Mouse (Mus musculus): ENCODE measurements around the gene Oxa1l. TPM values are rescaled to one million over a fixed set of nuclear protein-coding genes. Genes with fewer than 3 reads are reported as not detected.

Gene Oxa1l
- 73.2 and 120 TPM in 2 replicates for polyA plus RNA-seq (2012; rRNA removed)

DNA sequence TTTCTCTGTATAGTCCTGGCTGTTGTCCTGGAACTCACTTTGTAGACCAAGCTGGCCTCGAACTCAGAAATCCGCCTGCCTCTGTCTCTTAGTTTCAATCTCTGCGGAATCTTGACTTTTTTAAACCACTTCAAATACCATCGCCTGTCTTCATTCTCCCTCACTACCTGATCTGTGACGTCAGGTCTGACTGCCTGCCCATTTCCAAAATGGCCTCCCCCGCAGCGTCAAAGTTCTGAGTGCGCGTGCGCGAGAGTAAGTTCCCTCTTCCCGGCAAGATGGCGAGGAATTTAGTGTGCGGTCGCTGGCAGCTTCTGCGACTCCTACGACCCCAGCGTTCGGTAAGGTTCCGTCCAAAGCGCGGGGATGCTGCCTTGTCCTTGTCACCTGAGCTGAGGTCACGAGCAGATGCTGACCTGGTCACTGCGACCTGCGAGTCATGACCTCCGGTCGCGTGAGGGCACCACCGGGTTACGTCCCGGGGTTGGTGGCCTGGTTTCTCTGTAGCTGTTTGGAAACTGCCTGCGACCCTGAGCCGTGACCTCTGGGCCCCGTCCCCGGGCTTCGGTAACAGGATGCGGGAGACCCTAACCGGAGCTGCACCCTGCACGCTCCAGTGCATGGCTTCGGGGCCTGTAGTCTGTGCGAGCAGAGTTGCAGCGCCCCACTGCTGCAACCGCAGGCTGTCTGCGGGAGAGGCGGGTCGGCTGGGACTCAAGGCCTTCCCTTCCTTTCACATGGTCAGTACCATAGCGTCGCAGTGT lies at the start of gene Oxa1l:
Gene Oxa1l, plus strand, starts transcription at position 258 of the 764 bp plus-strand sequence.
- WGBS = under 1% methylated on average over 48 of the region's 48 CpGs
- no peaks in the 10 kb centered on the region for H3K27me3 ChIP-seq (ENCODE audit: control insufficient read depth, insufficient read depth, low read length)
- H3K36me3 ChIP-seq (ENCODE audit: control insufficient read depth, insufficient read depth, low read length) = peaks cover 7% of the 10 kb centered on the region
- no peak for TF ChIP-seq CTCF (IDR thresholded peaks at IDR 0.05; ENCODE audit: extremely low read depth, insufficient read length, insufficient replicate concordance, low read depth, low read length)
- peak; percentile 59; the same call in 1 of the 2 replicates for TF ChIP-seq POLR2A (IDR thresholded peaks at IDR 0.05; ENCODE audit: low read depth, low read length)
- H3K4me3 ChIP-seq (ENCODE audit: low read depth, low read length) = peak within 1 kb of the TSS; percentile 92
- peaks cover 2% of the 10 kb centered on the region; the same call in 1 of the 2 replicates for H3K4me1 ChIP-seq (ENCODE audit: control insufficient read depth, insufficient read depth, insufficient read length, low read length)
- peak within 1 kb of the TSS; percentile 92 for H3K27ac ChIP-seq (ENCODE audit: insufficient read depth, low read depth, low read length)

DNA sequence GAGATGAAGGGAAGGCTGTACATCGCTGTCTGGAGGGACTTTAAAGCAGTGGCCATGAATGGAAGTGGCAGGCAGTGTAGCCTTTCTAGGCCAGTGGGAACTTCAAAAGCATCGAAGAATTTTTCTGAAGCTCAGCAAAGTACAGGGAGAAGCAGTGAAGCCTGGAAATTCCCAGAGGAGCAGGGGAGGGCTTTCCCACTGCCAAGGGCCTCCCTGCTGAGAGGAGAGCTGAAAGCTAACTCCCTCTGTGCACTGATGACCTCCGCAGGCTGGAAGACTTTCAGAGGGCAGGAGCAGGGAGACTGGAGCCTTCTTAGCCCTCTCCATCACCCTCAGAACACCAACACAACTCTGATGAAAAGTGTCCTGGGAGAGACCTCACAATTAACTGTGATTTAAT lies 48.9 kb upstream of the Oxa1l start:
- H3K27me3 ChIP-seq (ENCODE audit: control insufficient read depth, insufficient read depth, low read length) = no peaks in the 10 kb centered on the region; the same call in 1 of the 2 replicates
- H3K4me3 ChIP-seq (ENCODE audit: low read depth, low read length) = no peak overlapping the region
- H3K4me1 ChIP-seq (ENCODE audit: control insufficient read depth, insufficient read depth, insufficient read length, low read length) = no peaks in the 10 kb centered on the region
- TF ChIP-seq CTCF (IDR thresholded peaks at IDR 0.05; ENCODE audit: extremely low read depth, insufficient read length, insufficient replicate concordance, low read depth, low read length) (no peak), POLR2A (IDR thresholded peaks at IDR 0.05; ENCODE audit: low read depth, low read length) (no peak)
- 49% methylated on average over 3 of the region's 3 CpGs for WGBS
- no peak overlapping the region for H3K27ac ChIP-seq (ENCODE audit: insufficient read depth, low read depth, low read length)
- H3K36me3 ChIP-seq (ENCODE audit: control insufficient read depth, insufficient read depth, low read length) = no peaks in the 10 kb centered on the region

DNA sequence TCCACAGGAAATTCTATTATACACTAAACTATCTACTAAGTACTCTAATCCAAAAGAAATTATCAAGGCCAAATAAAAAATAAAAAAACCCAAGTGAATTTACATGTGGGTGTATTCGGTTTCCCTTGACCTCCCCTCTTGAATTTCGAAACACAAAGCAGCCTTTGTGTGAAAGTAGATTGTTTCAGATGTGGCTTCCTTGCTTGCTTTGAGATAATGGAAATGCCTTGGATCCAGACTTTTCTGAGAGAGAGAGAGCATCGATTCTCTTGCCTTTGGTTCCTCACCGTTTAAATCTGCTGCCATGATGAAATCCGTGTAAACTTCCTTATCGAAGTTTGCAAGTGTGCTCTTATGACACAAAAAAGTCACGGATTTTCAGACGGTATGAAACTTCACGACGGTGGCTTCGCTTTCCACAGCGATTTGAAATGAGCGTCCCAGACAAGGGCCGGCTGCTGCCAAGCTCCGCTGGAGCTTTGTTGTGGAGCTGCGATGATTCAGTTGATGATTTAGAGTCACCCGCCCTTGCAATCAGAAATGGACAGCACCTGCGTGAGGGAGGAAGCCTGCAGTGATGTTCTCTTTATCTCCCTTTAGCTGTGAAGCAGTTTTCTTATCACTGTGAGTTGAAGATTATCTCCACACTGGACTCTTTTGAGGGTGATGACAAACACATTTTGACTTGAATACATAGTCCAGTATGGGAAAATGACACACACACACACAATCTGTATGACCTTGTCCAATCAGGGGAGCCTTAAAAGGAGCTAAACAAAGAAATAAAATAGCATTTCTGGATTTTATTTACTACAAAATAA lies 38.9 kb upstream of the Oxa1l start:
- Histone ChIP-seq H3K27ac (ENCODE audit: insufficient read depth, low read depth, low read length) (no peak overlapping the region), H3K27me3 (ENCODE audit: control insufficient read depth, insufficient read depth, low read length) (no peaks in the 10 kb centered on the region), H3K36me3 (ENCODE audit: control insufficient read depth, insufficient read depth, low read length) (no peaks in the 10 kb centered on the region), H3K4me1 (ENCODE audit: control insufficient read depth, insufficient read depth, insufficient read length, low read length) (no peaks in the 10 kb centered on the region), H3K4me3 (ENCODE audit: low read depth, low read length) (no peak overlapping the region)
- no peak for TF ChIP-seq POLR2A (IDR thresholded peaks at IDR 0.05; ENCODE audit: low read depth, low read length)
- no peak for TF ChIP-seq CTCF (IDR thresholded peaks at IDR 0.05; ENCODE audit: extremely low read depth, insufficient read length, insufficient replicate concordance, low read depth, low read length)
- 63% methylated on average over 18 of the region's 18 CpGs for WGBS

DNA sequence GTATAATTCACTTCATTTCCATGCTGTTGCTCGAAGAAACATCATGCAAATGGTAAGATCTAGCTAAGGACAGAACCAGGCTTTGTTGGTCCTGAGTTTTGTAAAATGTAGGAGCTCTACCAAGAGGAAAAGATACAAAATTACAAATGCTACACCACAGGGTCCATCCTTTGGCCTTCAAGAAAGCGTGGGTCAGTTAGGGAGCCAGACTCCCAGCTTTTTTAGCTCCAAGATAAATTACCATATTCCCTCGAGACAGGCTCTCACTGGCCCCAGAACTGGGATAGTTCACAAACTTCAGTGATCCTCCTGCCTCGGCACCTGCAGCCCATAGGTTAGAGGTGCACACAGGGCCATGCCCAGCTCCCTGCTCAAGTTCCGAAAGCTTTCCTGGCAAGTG lies 36.1 kb upstream of the Oxa1l start:
- no peaks in the 10 kb centered on the region for H3K27me3 ChIP-seq (ENCODE audit: control insufficient read depth, insufficient read depth, low read length)
- no peaks in the 10 kb centered on the region for H3K4me1 ChIP-seq (ENCODE audit: control insufficient read depth, insufficient read depth, insufficient read length, low read length)
- TF ChIP-seq POLR2A (IDR thresholded peaks at IDR 0.05; ENCODE audit: low read depth, low read length) (no peak), CTCF (IDR thresholded peaks at IDR 0.05; ENCODE audit: extremely low read depth, insufficient read length, insufficient replicate concordance, low read depth, low read length) (no peak)
- no peaks in the 10 kb centered on the region for H3K36me3 ChIP-seq (ENCODE audit: control insufficient read depth, insufficient read depth, low read length)
- WGBS = 84% methylated on average over 5 of the region's 5 CpGs
- no peak overlapping the region for H3K27ac ChIP-seq (ENCODE audit: insufficient read depth, low read depth, low read length)
- no peak overlapping the region for H3K4me3 ChIP-seq (ENCODE audit: low read depth, low read length)

DNA sequence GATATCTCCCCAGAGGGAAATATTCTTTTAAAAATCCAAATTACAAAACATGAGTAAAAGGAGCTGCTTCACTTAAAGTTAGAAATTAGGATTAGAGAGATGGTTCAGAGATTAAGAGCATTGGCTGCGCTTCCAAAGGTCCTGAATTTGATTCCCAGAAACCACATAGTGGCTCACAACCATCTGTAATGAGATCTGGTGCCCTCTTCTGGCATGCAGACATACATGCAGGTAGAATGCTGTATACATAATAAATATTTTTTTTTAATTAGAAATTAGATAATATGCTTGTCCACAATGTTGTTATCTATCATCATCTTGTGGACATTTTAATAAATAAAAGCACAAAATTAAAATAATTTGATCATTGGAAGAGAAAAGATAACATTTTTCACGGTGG lies 32.1 kb upstream of the Oxa1l start:
- Histone ChIP-seq H3K4me1 (ENCODE audit: control insufficient read depth, insufficient read depth, insufficient read length, low read length) (no peaks in the 10 kb centered on the region), H3K27ac (ENCODE audit: insufficient read depth, low read depth, low read length) (no peak overlapping the region), H3K27me3 (ENCODE audit: control insufficient read depth, insufficient read depth, low read length) (no peaks in the 10 kb centered on the region), H3K36me3 (ENCODE audit: control insufficient read depth, insufficient read depth, low read length) (no peaks in the 10 kb centered on the region), H3K4me3 (ENCODE audit: low read depth, low read length) (no peak overlapping the region)
- TF ChIP-seq POLR2A (IDR thresholded peaks at IDR 0.05; ENCODE audit: low read depth, low read length) = no peak
- TF ChIP-seq CTCF (IDR thresholded peaks at IDR 0.05; ENCODE audit: extremely low read depth, insufficient read length, insufficient replicate concordance, low read depth, low read length) = no peak
- 83% methylated on average over 2 of the region's 2 CpGs for WGBS

DNA sequence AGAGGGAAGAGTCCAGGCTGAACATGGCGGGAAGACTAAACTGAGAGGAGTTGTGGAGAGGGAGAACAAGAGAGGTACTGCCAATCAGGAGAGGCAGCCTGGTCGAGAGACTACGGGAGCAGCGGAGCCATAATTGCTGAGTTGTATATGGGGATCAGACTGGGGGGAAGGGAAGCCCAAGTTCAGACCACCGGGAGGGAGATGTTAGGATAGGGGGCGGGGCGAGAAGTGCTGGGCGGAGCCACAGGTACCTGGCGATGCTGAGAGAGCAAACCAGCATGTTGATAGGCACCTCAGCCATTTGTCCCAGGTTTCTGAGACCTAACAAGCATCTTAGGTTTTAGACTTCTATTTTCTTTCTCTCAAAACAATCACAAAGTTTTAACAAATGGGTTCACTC lies 31.4 kb upstream of the Oxa1l start:
- Histone ChIP-seq H3K4me1 (ENCODE audit: control insufficient read depth, insufficient read depth, insufficient read length, low read length) (peaks cover 4% of the 10 kb centered on the region; the same call in 1 of the 2 replicates), H3K36me3 (ENCODE audit: control insufficient read depth, insufficient read depth, low read length) (no peaks in the 10 kb centered on the region), H3K4me3 (ENCODE audit: low read depth, low read length) (no peak overlapping the region), H3K27ac (ENCODE audit: insufficient read depth, low read depth, low read length) (no peak overlapping the region), H3K27me3 (ENCODE audit: control insufficient read depth, insufficient read depth, low read length) (no peaks in the 10 kb centered on the region)
- TF ChIP-seq CTCF (IDR thresholded peaks at IDR 0.05; ENCODE audit: extremely low read depth, insufficient read length, insufficient replicate concordance, low read depth, low read length) (no peak), POLR2A (IDR thresholded peaks at IDR 0.05; ENCODE audit: low read depth, low read length) (no peak)
- 68% methylated on average over 9 of the region's 9 CpGs for WGBS

DNA sequence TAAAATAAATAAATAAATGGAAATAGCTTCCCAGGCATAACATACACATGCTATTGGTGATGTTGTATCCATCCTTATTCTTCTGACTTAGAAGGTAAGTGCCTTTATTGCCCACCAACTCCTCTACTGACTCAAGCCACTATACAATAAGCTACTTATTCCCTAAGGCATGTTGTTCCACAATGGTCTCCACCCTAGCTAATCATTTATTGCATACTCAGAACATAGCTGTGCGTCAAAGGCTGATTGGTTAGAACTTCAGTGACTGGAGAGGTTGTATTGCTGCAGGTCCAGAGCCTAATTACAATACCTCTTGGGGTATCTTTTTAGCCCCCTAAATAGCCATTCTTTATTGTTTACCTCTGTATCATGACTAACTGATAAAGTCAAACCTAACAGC lies 29.5 kb upstream of the Oxa1l start:
- Histone ChIP-seq H3K27ac (ENCODE audit: insufficient read depth, low read depth, low read length) (no peak overlapping the region), H3K27me3 (ENCODE audit: control insufficient read depth, insufficient read depth, low read length) (no peaks in the 10 kb centered on the region), H3K36me3 (ENCODE audit: control insufficient read depth, insufficient read depth, low read length) (no peaks in the 10 kb centered on the region), H3K4me3 (ENCODE audit: low read depth, low read length) (no peak overlapping the region), H3K4me1 (ENCODE audit: control insufficient read depth, insufficient read depth, insufficient read length, low read length) (peaks cover 4% of the 10 kb centered on the region; the same call in 1 of the 2 replicates)
- no peak for TF ChIP-seq POLR2A (IDR thresholded peaks at IDR 0.05; ENCODE audit: low read depth, low read length)
- TF ChIP-seq CTCF (IDR thresholded peaks at IDR 0.05; ENCODE audit: extremely low read depth, insufficient read length, insufficient replicate concordance, low read depth, low read length) = no peak
- 38% methylated on average over 1 of the region's 1 CpGs for WGBS

Data from small intestine, adult 2 months (tissue).